Mouse (Mus musculus): ENCODE results near the gene Gm973. TPM values are rescaled to one million over a fixed set of nuclear protein-coding genes. Genes with fewer than 3 reads are reported as not detected.

Gm973 gene
- polyA plus RNA-seq, 1 experiment: 1.2 TPM

DNA sequence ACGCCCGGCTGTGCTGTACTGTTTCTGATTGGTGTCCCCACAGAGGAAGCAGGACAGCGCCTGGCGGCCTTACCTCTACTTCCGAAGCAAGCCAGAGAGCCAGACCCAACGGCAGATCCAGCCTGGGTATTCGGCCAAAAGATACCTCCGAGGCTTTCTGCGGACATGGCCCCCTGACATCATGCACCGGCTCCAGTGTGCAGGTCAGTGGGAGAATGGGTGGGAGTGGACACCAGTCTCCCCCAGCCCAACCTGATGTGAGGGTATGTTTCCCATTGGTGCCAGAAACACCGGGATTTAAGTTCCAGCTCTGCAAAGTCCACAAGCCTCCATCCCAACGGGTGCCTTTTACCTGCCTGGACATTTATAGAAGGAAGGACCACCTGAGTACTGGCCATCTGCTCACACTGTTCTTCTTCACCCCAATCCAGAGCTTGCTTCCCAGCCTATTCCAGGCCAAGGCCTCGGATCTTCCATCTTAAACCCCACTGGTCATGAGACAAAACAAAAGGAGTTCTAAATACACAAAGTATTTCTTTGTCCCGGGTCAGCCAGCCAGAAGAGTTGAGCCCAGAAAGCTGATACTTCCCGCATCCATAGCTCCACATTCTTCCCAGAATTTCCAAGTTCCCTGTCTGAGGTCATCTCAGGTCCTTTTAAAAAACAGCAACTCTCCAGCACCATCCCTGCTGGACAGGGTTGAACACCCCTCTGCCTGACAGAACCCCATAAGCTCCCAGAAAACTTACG, 25.4 kb downstream of the Gm973 start:
- no peak for DNase-seq (ENCODE audit: low read depth)

DNA sequence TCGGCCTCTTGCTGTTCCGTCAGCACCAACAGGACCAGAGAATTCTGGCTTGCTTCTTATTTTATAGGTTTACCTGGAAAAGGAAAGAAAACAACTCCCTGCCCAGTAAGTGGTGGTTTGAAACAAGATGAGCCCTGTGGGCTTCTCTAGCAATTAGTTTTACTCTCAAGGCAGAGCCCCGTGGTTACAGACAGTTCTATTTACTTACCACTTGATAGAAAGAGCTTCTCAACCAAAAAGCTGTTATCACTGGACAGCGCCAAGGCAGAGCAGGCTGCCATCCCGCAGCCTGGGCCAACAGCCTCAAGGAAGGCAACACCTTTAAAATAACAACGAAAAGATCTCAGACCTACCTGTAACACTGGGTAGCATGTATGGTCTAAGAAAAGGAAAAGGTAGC, 26.2 kb downstream of the Gm973 start:
- no peak for DNase-seq (ENCODE audit: low read depth)

DNA sequence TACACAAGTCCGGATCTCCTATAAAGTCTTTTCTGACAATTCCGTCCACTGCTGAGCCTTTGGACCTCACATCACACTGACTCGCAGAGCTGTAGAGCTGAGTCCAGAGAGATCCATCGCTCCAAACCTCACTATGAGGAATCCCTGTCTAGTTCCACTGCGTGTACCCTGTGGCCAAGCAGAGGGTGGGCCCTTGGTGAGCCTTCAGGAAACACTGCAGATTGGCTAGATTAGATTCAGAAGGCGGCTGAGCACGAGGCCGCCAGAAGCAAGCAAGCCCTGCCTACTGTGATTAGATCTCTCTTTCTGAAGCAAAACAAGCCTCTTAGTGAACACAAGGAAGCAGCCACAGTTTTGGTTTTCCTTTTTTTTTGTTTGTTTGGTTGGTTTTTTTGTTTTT, 27.8 kb downstream of the Gm973 start:
- no peak for DNase-seq (ENCODE audit: low read depth)

DNA sequence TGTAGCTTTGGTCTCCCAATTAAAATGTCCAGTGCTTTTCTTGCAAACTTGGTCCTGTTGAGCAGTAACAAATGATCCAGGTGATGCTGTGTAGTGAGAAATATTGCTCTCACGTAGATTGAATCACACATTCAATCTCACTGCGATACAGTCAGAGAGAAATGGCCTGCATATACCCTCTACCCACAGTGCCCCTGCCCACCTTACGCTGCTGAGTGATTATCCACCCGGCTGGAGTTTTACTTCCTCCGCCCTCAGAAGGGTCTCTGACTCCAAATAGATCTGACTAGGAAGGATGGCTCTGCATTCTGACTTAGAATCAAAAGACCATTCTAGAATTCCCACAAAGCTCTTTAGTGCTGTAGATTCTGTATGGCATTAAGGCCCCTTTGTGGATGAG, 32.4 kb downstream of the Gm973 start:
- DNase-seq (ENCODE audit: low read depth): no peak

DNA sequence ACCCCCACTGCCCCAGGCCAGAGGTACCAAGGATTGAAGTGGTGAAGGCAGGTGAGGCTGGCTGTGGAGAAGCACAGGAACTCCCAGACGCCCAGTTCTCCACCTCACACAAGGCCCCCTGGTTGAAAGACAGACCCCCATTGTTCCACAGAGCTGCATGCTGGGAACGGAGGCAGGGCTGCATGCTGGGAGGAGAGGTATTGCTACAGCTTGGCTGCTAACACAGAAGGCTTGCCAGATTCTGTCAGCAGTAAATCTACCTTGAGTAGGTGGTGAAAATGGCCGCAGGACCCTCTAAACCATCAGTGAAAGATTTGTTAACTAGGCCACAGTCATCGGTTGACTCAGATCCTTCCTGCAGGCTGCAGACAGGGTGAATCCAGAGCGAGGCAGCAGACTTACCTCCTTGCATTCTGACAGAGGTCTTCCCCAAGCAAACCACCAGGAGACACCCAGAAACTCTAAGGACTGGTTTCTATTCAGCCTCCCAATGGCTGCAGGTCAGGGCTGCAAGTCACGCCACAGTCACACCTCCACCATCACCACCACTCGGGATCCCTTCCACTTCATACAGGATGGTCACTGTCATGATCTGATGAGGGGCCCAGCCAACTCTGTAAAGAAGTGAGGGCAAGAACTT, 33.1 kb downstream of the Gm973 start:
- no peak for DNase-seq (ENCODE audit: low read depth)

DNA sequence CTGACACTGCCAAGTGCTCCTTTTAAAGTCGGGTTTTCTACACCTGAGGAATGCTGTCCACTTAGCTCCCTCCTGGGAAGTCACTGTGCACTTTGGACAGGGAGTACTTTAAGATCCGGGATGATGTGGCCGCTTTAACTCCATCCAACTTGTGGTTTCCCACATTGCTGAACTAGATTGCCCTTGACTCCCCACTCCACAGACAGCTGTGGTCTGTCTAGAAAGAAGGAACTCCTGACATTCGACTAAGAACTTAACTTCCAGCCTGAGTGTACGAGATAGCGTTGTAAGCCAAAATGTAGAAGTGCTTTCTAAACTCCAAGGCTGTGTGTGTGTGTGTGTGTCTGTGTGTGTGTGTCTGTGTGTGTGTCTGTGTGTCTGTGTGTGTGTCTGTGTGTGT, 34.2 kb downstream of the Gm973 start:
- DNase-seq (ENCODE audit: low read depth): no peak

DNA sequence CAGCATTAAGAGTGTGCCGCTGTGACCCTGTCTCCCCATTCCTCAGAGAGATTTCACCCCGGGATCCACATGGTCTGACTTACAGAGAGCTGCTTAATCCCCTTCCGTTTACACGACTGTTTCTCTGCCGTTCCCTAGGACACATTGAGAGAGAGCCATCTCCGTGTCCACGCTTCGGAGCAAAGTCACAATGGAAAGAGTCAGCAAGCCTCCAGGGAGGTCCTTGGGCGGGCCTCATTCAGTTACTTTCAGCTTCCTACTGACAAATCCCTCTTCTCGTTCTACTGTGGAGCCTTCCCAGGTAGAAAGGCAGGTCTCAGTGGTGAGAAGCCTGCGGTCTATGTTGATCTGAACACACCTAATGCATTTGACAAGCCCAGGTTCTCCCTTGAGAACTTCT, 34.9 kb downstream of the Gm973 start:
- no peak for DNase-seq (ENCODE audit: low read depth)

DNA sequence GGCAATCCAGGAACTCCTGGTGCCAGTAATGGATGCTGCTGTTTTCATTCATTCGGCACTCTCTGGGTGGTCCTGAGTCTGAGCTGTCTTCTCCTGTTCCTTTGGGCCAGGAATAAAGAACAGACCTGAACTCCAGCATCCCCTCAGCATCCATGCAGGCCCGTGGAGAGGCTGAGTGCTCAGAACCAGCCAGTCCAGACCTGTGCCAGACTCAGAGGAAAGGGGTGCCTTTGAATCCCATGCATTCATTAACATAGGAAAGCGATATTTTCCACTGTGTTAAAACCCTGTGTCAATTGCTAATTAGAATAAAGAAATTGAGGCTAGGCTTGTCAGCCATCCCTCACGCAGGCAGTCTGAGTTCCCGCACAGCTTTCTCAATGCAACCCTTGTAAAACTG, 37.6 kb downstream of the Gm973 start:
- DNase-seq (ENCODE audit: low read depth): no peak

DNA sequence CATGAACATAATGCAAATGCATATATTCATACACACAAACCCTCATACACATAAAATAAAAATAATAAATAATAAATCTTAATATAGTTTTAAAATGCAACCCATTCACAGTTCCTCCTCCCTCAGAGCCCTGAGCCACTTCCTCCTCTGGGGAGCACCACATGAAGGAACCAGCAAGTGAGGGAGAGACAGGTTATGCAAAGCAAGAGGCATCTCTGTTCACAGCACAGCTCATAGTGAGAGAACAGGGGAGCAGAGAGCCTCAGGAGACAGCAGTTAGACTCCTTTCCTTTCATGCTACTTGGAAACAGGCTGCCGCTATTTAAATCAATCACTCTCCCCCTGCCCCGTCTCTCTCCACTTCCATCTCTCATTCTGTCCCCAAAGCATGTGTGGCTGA, 47.5 kb downstream of the Gm973 start:
- DNase-seq (ENCODE audit: low read depth): no peak

DNA sequence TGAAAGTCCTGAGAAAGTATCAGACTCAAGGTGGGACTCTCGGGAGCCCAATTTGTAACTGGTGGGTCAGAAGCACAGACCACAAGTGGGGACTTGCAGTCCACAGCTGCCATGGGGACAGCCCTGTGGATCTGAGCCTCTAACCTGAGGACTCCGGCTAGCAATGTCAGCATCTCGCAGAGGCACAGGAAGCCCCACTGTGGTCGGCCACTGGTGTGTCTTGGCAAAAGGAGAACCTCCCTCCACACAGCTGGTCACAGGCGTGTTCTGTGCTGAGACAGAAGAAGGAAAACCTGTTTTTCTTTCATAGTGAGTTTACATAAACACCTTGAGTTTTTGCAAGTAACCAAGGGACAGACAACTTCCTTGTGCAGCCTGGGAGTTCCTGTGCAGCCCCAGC, 49.7 kb downstream of the Gm973 start:
- no peak for DNase-seq (ENCODE audit: low read depth)

DNA sequence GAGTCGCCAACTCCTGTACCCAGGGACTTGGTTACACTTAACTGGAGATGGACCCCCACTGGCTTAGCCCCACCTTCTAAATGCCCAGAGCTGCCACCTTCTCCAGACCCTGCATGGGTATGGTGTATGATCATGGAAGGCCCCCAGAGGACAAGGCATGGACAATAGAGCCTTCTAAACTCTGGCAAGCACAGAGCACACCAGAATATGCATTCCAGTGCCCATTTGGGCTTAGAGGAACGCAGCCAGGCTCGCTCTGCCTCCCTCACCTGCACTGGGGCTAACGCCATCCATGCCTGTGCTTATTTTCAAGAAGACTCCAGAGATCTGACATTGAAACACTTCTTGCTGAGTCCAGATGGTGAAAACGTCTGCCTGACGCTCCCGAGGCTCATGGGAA, 50.2 kb downstream of the Gm973 start:
- no peak for DNase-seq (ENCODE audit: low read depth)

DNA sequence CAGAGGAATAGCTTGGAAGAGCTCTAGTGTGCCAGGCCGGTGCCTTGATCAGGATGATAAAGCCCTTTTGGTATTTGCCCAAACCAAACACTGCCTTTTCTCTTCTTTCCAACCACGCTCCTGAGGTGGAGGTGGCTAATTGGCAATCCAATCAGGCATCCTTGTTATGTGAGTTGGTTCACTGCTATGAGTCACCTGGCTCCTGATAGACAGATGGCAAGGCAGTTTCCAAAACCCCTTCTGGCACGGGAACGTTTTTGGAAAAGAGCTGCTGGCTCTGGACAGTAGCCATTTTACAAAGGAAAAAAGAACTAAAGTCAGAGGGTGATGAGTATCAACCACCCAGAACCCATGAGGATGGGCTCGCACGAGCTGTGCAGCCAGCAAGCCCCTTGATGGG, 50.9 kb downstream of the Gm973 start:
- peak; percentile 100 for DNase-seq (ENCODE audit: low read depth)

DNA sequence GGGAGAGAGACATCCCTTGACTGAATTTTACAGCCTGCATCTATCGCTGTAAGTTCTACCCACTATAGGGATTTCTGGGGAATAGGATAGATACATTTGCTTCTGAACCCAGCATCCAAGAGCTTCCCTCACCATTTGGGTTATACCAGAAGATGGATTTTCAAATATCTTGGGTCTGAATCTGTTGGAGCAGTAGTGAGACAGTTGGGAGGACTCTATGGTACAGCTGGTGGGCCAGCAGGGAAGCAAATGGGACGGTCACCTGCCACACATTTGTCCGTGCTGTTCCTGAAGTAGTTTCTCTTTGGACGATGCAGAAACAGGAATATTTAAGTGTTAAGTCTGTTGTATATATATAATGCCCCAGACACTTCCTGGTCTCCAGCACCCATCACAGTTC, 51.5 kb downstream of the Gm973 start:
- no peak for DNase-seq (ENCODE audit: low read depth)

DNA sequence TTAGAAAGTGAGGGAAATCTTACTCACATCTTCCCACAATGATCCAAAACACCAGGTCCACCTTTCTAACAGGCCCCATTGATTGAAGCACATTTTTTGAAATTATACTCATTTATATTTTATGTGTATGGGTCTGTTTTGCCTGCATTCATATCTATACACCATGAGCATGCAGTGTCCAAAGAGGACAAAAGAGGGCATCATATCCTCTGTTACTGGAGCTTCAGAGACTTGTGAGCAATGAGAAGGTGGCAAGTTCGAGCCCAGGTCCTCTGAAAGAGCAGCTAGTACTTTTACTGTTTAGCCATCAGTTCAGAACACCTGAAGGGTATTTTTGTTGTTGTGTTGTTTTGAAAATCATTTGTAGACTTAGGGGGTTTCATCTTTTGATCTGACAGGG, 52.2 kb downstream of the Gm973 start:
- DNase-seq (ENCODE audit: low read depth): no peak

DNA sequence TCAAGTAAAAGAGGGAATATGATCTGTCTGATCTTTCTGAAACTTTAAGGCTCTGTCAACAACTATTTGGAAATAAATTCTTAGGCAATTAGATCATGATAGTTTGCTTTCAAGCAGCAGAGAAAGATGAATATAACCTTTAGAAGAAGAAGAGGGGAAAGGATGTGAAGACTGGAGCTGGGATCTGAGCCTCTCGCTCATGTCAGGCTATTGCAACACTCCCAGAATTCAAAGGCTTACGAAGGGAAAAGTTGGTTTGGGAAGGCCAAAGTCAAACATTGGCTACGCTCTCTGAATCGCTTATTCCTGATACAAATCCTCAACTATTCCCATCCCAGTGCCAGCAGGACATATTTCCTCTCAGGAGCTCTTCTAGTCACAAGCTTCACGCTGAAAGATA, 53.2 kb downstream of the Gm973 start:
- no peak for DNase-seq (ENCODE audit: low read depth)

DNA sequence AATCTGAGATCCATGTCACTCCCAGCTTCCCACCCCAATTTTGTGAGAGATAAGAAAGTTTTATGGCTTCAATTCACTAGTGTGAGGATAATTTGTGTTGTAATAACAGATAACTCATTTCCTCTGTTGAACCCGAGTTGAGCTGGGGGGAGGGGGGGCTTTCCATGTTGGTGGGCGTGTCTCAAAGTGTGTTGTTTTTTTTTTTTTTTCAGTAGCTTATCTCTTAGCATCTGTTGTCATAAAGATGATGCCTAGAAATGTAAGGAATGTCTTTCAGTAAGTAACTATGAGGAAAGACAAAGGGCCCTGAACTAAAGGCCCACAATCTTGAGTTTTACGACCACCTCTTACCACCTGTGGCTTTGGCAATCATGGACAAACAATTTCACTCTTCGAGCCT, 54.7 kb downstream of the Gm973 start:
- DNase-seq (ENCODE audit: low read depth): no peak

DNA sequence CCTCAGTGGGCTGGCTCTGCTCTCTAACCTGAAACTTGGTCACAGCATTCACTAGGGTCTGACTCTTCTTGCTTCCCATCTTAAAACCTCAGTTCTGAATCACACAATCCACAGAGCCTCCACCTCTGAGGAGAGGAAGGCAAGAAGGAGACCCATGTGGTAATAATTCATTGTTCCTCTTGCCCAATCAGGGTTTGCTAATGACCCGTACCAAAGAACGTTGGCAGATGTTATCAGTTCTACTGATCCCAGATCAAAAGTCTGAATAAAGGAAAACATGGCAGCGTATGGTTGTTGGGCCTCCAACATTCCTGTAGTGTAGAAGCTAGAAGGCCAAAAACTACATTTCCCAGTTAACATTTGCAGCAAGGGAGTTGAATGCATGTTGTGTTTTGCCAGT, 55.4 kb downstream of the Gm973 start:
- no peak for DNase-seq (ENCODE audit: low read depth)

DNA sequence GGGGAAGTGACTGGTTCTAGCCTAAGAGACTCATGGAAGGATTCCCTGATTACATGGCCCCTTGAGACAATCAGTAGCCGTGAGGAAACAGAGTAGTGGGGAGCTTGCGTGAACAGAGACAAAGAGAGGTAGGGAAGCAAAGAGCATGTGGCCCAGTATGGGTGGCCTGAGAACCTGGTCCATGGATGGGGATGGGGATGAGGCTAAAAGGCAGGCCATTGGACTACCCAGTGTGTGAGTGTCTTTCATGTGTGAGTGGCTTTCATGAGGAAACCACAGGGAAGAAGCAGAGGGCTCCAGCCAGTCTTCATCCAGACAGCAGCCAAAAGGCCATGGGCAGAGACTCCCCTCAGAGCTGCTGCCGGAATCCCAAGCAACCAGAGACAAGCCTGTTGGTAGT, 57.8 kb downstream of the Gm973 start:
- DNase-seq (ENCODE audit: low read depth): no peak

DNA sequence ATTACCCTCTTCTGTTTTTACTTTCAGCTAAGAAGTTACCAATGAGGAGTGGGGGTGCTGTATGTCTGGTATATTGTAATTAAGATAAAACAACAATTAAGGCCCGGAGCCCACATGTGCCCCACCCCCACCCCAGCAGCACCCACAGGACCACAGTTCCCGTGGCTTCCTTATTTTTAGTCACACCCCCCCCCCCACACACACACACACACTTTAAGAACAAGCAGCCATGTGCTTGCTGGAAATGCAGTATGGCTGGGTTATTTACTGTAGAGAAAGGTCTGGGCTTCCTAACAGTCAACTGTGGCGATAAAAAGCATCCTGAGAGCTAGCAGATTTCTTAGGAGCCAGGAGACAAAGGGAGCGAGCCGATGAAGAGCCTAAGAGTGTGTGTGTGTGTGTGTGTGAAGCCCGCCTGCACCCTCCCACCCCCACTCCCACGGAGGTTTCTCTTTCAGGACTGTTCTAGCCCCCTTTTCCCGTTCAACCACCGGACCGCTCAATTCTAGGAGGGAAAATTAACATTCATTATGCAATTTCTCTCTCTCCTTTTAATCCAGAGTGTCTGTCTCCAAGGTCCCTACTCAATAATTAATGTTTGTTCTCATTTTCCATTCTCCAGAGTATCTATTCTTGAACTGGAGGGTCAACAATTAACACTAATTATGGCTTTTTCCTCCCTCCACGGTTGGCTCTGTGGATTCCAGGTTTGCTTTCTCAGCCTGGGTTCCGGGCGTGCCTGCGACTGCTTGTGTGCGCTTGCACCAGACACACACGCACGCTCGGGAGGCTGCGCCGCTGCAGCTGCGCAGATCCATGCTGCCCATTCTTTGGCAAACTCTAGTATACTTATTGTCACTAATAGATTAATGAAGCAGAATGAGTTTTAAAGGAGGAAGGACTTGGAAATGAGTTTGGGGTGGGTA, 58.5 kb downstream of the Gm973 start:
- DNase-seq (ENCODE audit: low read depth): no peak

DNA sequence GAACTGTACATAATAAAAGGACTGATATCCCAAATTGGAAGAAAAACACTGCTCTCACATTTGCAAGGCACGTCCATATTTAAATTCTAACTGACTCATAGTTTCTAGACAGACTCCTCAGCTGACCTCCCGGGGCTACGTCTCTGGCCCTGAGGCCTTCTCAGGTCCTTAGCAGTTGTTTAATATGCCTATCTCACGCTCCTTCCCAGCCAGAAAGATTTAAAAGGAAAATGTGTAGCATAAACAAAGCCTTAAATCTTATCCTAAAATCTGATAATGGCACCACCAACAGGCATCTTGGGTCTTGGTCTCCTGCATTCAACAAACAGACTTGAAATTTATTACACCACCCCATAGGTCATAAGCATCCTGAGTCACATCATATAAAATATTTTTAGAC, 62.7 kb downstream of the Gm973 start:
- DNase-seq (ENCODE audit: low read depth): no peak

DNA sequence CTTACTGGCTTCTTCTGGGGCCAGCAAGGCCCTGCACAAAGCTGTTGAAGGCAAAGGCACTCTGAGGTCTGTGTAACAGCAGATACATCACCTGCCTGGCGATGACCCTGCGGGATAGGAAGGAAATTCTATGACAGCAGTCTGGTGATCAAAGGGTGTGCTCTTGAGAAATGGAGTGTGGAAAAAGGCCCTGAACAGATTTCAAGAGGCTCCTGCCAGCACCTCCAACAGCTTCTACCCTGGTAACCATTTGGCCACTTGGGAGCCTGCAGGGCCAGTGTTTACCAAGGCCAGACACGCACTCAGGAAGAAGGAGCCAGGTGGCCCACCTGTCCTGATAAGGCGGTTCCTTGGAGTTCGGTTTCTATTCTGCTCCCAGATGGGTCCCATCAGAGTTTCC, 63.3 kb downstream of the Gm973 start:
- DNase-seq (ENCODE audit: low read depth): no peak

DNA sequence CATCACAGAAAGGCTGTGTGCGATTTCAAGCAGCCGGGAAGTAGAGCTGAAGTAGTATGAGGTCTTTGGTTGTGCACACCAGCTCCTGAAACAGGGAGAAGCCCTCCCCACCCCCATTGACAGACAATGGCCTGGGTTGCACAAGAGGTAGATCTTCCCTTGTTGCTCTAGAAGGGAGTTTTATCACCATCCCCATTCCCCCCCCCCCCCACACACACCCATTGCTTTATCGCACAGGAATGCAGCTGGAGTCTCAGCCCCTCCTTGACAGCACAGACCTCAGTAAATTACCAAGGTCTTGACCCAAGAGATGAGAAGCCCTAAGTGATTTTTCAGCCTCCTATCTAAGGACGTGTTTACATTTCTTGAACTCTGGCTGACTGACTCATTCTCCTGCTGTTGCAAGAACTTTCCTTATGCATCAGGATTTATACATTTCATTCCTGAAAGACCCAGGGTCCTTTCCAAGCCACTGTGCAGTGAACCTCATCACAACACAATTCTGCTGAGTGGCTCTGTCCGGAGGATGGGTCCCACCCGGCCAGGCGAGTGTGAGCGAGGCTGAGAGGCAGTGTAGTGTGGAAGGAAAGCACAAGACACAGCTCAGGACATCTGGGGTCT, 64.2 kb downstream of the Gm973 start:
- no peak for DNase-seq (ENCODE audit: low read depth)
